Mouse (Mus musculus): ENCODE results near the gene Lcmt1.

The Lcmt1 gene

GRCm38 (mm10) chr7:123369759-123370481 lies at the start of gene Lcmt1, which contains the start of gene Arhgap17:
Gene Lcmt1 (plus strand): TSS chr7:123369784.
Gene Arhgap17 (minus strand): TSS chr7:123369915.
- peak; percentile 98 for DNase-seq

- DNase-seq: no peak
Measured at GRCm38 (mm10) chr7:123322452-123323121, 47.0 kb upstream of the Lcmt1 start.

- DNase-seq: no peak
Measured at GRCm38 (mm10) chr7:123323388-123323787, 46.2 kb upstream of the Lcmt1 start.

GRCm38 (mm10) chr7:123324105-123324504 lies 45.5 kb upstream of the Lcmt1 start:
- no peak for DNase-seq

GRCm38 (mm10) chr7:123326062-123326461 lies 43.5 kb upstream of the Lcmt1 start:
- DNase-seq: no peak

GRCm38 (mm10) chr7:123326901-123327300 lies 42.7 kb upstream of the Lcmt1 start:
- DNase-seq: no peak

GRCm38 (mm10) chr7:123327909-123328308 lies 41.7 kb upstream of the Lcmt1 start:
- no peak for DNase-seq

GRCm38 (mm10) chr7:123330506-123330905 lies 39.1 kb upstream of the Lcmt1 start:
- DNase-seq: no peak

GRCm38 (mm10) chr7:123336322-123336721 lies 33.3 kb upstream of the Lcmt1 start:
- DNase-seq: peak in 1 of 2 experiments; percentile 41

GRCm38 (mm10) chr7:123338351-123338750 lies 31.2 kb upstream of the Lcmt1 start:
- peak; percentile 26 to 39 for DNase-seq

- no peak for DNase-seq
Measured at GRCm38 (mm10) chr7:123341896-123342295, 27.7 kb upstream of the Lcmt1 start.

- DNase-seq: no peak
Measured at GRCm38 (mm10) chr7:123344079-123344780, 25.4 kb upstream of the Lcmt1 start.

- DNase-seq: no peak
Measured at GRCm38 (mm10) chr7:123345041-123345544, 24.5 kb upstream of the Lcmt1 start.

GRCm38 (mm10) chr7:123346631-123347290 lies 22.8 kb upstream of the Lcmt1 start:
- DNase-seq: no peak

GRCm38 (mm10) chr7:123349813-123350212 lies 19.8 kb upstream of the Lcmt1 start:
- DNase-seq: no peak

GRCm38 (mm10) chr7:123350243-123350642 lies 19.3 kb upstream of the Lcmt1 start:
- DNase-seq: no peak

- no peak for DNase-seq
Measured at GRCm38 (mm10) chr7:123353081-123353480, 16.5 kb upstream of the Lcmt1 start.

- DNase-seq: no peak
Measured at GRCm38 (mm10) chr7:123353879-123354278, 15.7 kb upstream of the Lcmt1 start.

GRCm38 (mm10) chr7:123354392-123354791 lies 15.2 kb upstream of the Lcmt1 start:
- no peak for DNase-seq

GRCm38 (mm10) chr7:123354851-123355250 lies 14.7 kb upstream of the Lcmt1 start:
- no peak for DNase-seq

GRCm38 (mm10) chr7:123356158-123356557 lies 13.4 kb upstream of the Lcmt1 start:
- no peak for DNase-seq

GRCm38 (mm10) chr7:123359101-123359500 lies 10.5 kb upstream of the Lcmt1 start:
- no peak for DNase-seq

- no peak for DNase-seq
Measured at GRCm38 (mm10) chr7:123360185-123360584, 9.4 kb upstream of the Lcmt1 start.
